Mouse (Mus musculus) ovary, postnatal 36 days (tissue): Measurements from ENCODE around the gene Slc6a11.

Experiments
- DNase-seq: peaks from one replicate; pipeline ENCODE4 v3.0.0; 2022; ENCODE audit warnings: low spot score, mixed read lengths

Slc6a11 gene

GRCm38 (mm10) chr6:114182366-114183179 lies 51.5 kb downstream of the Slc6a11 start:
- no peak for DNase-seq

GRCm38 (mm10) chr6:114187121-114187520 lies 56.1 kb downstream of the Slc6a11 start:
- peak; percentile 9 for DNase-seq

- DNase-seq = no peak
Observed at GRCm38 (mm10) chr6:114188869-114189268, 57.8 kb downstream of the Slc6a11 start.

GRCm38 (mm10) chr6:114195998-114196397 lies 65.0 kb downstream of the Slc6a11 start:
- no peak for DNase-seq

- DNase-seq = no peak
Observed at GRCm38 (mm10) chr6:114199200-114199845, 68.3 kb downstream of the Slc6a11 start.

GRCm38 (mm10) chr6:114204557-114204956 lies 73.5 kb downstream of the Slc6a11 start:
- DNase-seq = no peak

- no peak for DNase-seq
Observed at GRCm38 (mm10) chr6:114208296-114208695, 77.3 kb downstream of the Slc6a11 start.

GRCm38 (mm10) chr6:114214393-114214792 lies 83.4 kb downstream of the Slc6a11 start:
- DNase-seq = no peak

GRCm38 (mm10) chr6:114216741-114217414 lies 85.8 kb downstream of the Slc6a11 start:
- no peak for DNase-seq

GRCm38 (mm10) chr6:114224399-114224798 lies 93.4 kb downstream of the Slc6a11 start:
- DNase-seq = no peak

- DNase-seq = no peak
Observed at GRCm38 (mm10) chr6:114227378-114227777, 96.3 kb downstream of the Slc6a11 start.

GRCm38 (mm10) chr6:114228196-114228595 lies 97.2 kb downstream of the Slc6a11 start:
- no peak for DNase-seq

GRCm38 (mm10) chr6:114238892-114239644 lies 108.0 kb downstream of the Slc6a11 start:
- DNase-seq = no peak

- no peak for DNase-seq
Observed at GRCm38 (mm10) chr6:114245665-114246064, 114.6 kb downstream of the Slc6a11 start.

GRCm38 (mm10) chr6:114250311-114250710 lies 119.3 kb downstream of the Slc6a11 start:
- DNase-seq = peak; percentile 61

- no peak for DNase-seq
Observed at GRCm38 (mm10) chr6:114254927-114255326, 123.9 kb downstream of the Slc6a11 start.

- no peak for DNase-seq
Observed at GRCm38 (mm10) chr6:114257762-114258361, 126.8 kb downstream of the Slc6a11 start.

- no peak for DNase-seq
Observed at GRCm38 (mm10) chr6:114258661-114259193, 127.7 kb downstream of the Slc6a11 start.

- no peak for DNase-seq
Observed at GRCm38 (mm10) chr6:114261609-114262008, 130.6 kb downstream of the Slc6a11 start.

GRCm38 (mm10) chr6:114264010-114264409 lies 133.0 kb downstream of the Slc6a11 start:
- no peak for DNase-seq

GRCm38 (mm10) chr6:114264426-114264825 lies 133.4 kb downstream of the Slc6a11 start:
- DNase-seq = no peak
